ENCODE assay signal across 18 mouse cellular contexts in genomic region chr2:4679886-4680285, GRCm38 (mm10). TPM values are rescaled to one million over a fixed set of nuclear protein-coding genes. Genes with fewer than 3 reads are reported as not detected.
"Had no signal": no experiment of that assay in that cellular context is flagged by ENCODE, and none has a peak within 500 bp of the region (broad histone marks: within the 10 kb centered on the region; RNA-seq: fewer than 3 reads in every experiment).

No protein-coding gene starts in this region.

- H3K4me1 ChIP-seq: limb, embryonic 12.5 days; liver, embryonic 13.5 days; lung, embryonic 15.5 days; megakaryocyte, embryonic 14.5 days; midbrain, embryonic 15.5 days; neural tube, embryonic 13.5 days; stomach, embryonic 15.5 days had no signal

- ATAC-seq: inflammation-experienced regulatory T-cells, adult 6 months; intestine, postnatal 0 days; liver, postnatal 0 days; midbrain, embryonic 15.5 days had no signal

- H3K27ac ChIP-seq: limb, embryonic 12.5 days; liver, embryonic 13.5 days; lung, embryonic 15.5 days; macrophage; midbrain, embryonic 15.5 days; neural tube, embryonic 13.5 days; stomach, embryonic 15.5 days had no signal

- DNase-seq: layer of hippocampus, adult 9-11 months; layer of hippocampus, postnatal 36 days; liver; liver, embryonic 13.5 days; liver, postnatal 0 days; lung, postnatal 14 days; right cerebral cortex, postnatal 14 days; thymus, postnatal 36 days had no signal

- H3K9ac ChIP-seq: limb, embryonic 12.5 days; liver, embryonic 13.5 days; liver, postnatal 0 days; lung, embryonic 15.5 days; midbrain, embryonic 15.5 days; neural tube, embryonic 13.5 days; stomach, embryonic 15.5 days had no signal

- H3K4me3 ChIP-seq: limb, embryonic 12.5 days; liver, embryonic 13.5 days; lung, embryonic 15.5 days; megakaryocyte, embryonic 14.5 days; midbrain, embryonic 15.5 days; neural tube, embryonic 13.5 days; stomach, embryonic 15.5 days had no signal

- H3K9me3 ChIP-seq: liver, embryonic 13.5 days; lung, embryonic 15.5 days; midbrain, embryonic 15.5 days; neural tube, embryonic 13.5 days; stomach, embryonic 15.5 days had no signal

- H3K4me2 ChIP-seq: limb, embryonic 12.5 days; liver, embryonic 13.5 days; lung, embryonic 15.5 days; midbrain, embryonic 11.5 days; midbrain, embryonic 15.5 days; neural tube, embryonic 13.5 days; stomach, embryonic 15.5 days had no signal

- H3K27me3 ChIP-seq: limb, embryonic 12.5 days; liver, embryonic 13.5 days; lung, embryonic 15.5 days; megakaryocyte, embryonic 14.5 days; midbrain, embryonic 15.5 days; neural tube, embryonic 13.5 days; stomach, embryonic 15.5 days had no signal

- H3K36me3 ChIP-seq: limb, embryonic 12.5 days; liver, embryonic 13.5 days; lung, embryonic 15.5 days; midbrain, embryonic 15.5 days; neural tube, embryonic 13.5 days; stomach, embryonic 15.5 days had no signal

RNA-seq across cellular contexts. Expression of gene Bend7, which starts 37.7 kb away (rescaled TPM):
- polyA plus RNA-seq: inflammation-experienced regulatory T-cells, adult 6 months had no signal
